Mouse (Mus musculus): ENCODE measurements around the gene Pde4b. TPM values are rescaled to one million over a fixed set of nuclear protein-coding genes. Genes with fewer than 3 reads are reported as not detected.

Pde4b gene
- total and polyA plus RNA-seq, 2 experiments = 8.0 to 10.7 TPM

DNA sequence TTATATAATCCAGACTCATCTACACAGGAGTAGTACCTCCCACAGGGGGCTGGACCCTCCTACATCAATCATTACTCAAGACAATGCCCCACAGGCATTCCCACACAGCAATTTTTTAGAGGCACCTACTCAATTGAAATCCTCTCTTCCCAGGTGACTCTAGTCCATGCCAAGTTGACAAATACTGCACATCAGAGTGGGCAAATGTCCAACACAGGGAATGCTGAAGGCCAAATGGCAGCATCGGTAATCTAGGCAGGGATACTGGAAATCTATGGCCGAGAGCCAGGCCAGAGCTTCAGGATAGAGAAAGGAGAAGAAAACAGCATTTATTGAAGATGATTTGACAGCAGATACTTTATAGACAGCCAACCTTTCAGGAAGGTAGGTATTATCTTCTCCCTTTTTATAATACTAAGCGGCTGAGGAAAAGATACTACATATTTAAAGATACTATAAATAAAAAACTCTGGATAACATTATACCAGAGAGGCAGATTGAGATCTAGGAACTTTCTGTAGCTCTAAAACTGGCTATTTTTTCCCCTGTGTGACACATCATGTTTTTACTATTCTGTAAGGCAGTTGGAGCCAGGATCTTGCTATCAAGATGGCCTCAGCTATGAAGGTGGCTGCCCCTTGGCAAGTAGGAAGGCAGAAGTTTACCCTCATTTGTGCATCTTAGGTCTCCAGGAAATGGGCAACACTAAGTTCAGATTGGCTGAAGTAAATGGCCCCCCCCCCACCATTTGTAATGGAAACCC, 266.5 kb downstream of the Pde4b start:
- Histone ChIP-seq H3K79me2 (ENCODE audit: control insufficient read depth, insufficient read depth, low read length) (no peaks in the 10 kb centered on the region), H3K4me3 (ENCODE audit: insufficient read depth, low read depth, low read length) (no peak overlapping the region), H3K9ac (ENCODE audit: low read depth, low read length) (no peak overlapping the region), H3K27me3 (ENCODE audit: control insufficient read depth, insufficient read depth, low read length) (no peaks in the 10 kb centered on the region), H3K4me1 (ENCODE audit: control insufficient read depth, insufficient read depth, low read length) (no peaks in the 10 kb centered on the region), H3K36me3 (ENCODE audit: control insufficient read depth, insufficient read depth, low read length) (no peaks in the 10 kb centered on the region), H3K27ac (replicated peaks; ENCODE audit: insufficient read depth, low read depth, low read length) (no peak overlapping the region)
- peak; percentile 67 for DNase-seq (ENCODE audit: extremely low read depth, low read depth, low spot score)
- 49% methylated on average over 3 of the region's 3 CpGs for WGBS
- TF ChIP-seq CTCF (IDR thresholded peaks at IDR 0.05; ENCODE audit: low read depth, low read length) (no peak), POLR2A (IDR thresholded peaks at IDR 0.05; ENCODE audit: extremely low read depth, insufficient read depth, low read length) (no peak)

DNA sequence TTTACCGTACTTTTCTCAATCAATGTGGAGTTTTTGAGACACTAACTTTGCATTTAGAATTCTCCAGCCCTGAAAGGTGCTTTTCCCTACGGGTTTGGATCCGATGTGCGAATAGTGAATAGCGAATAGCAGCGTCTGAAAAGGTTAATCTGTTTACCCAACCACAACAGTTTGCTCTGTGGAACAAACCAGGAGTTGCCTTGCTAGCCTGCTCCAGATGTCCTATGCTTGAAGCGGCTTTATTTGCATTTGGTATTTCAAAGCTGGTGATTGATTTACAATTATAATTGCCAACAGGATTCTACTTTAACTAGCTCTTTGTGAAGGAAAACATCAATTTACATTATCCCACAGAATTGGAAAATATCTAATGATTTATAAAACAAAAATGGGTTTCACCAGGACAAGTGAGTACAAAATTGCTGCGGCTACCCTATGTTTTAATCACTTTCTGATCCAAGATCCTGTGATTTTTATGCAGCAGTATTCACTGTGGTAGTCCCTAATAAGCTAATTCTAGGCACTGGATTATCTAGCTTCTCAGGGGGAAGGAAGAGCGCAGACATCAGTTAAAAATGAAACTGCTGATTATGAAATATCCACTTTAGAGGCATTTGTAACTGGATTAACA, 280.9 kb downstream of the Pde4b start:
- no peak overlapping the region for H3K27ac ChIP-seq (replicated peaks; ENCODE audit: insufficient read depth, low read depth, low read length)
- WGBS = 36% methylated on average over 9 of the region's 9 CpGs
- TF ChIP-seq POLR2A (IDR thresholded peaks at IDR 0.05; ENCODE audit: extremely low read depth, insufficient read depth, low read length) (no peak), CTCF (IDR thresholded peaks at IDR 0.05; ENCODE audit: low read depth, low read length) (no peak)

DNA sequence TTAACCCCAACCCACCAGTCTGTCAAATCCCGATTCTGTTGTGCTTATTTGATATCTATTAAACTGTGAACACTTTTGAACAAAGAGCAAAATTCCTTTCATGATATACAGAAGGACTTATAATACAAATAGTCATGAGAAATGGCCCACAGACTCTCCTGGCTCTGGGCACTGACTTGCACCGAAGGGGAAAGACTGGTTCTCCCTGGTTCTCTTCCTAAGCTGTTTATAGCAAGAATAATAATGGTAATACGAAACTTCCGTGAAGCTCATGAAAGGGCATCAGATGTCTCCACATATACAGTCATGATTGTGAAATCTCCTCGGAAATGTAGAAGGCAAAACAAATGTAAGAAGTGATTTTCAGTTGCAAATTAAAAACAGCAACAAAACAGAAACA, 287.3 kb downstream of the Pde4b start:
- 87% methylated on average over 5 of the region's 5 CpGs for WGBS
- H3K4me3 ChIP-seq (ENCODE audit: insufficient read depth, low read depth, low read length) = no peak overlapping the region
- no peaks in the 10 kb centered on the region for H3K36me3 ChIP-seq (ENCODE audit: control insufficient read depth, insufficient read depth, low read length)
- no peaks in the 10 kb centered on the region for H3K4me1 ChIP-seq (ENCODE audit: control insufficient read depth, insufficient read depth, low read length)
- no peaks in the 10 kb centered on the region for H3K27me3 ChIP-seq (ENCODE audit: control insufficient read depth, insufficient read depth, low read length)
- H3K9ac ChIP-seq (ENCODE audit: low read depth, low read length) = no peak overlapping the region
- TF ChIP-seq CTCF (IDR thresholded peaks at IDR 0.05; ENCODE audit: low read depth, low read length) (no peak), POLR2A (IDR thresholded peaks at IDR 0.05; ENCODE audit: extremely low read depth, insufficient read depth, low read length) (no peak)
- DNase-seq (ENCODE audit: extremely low read depth, low read depth, low spot score) = no peak
- H3K79me2 ChIP-seq (ENCODE audit: control insufficient read depth, insufficient read depth, low read length) = no peaks in the 10 kb centered on the region
- H3K27ac ChIP-seq (replicated peaks; ENCODE audit: insufficient read depth, low read depth, low read length) = no peak overlapping the region

More for the DNA sequence above, 280.9 kb downstream of the Pde4b start:
- H3K79me2 ChIP-seq (ENCODE audit: control insufficient read depth, insufficient read depth, low read length) = no peaks in the 10 kb centered on the region
- H3K4me1 ChIP-seq (ENCODE audit: control insufficient read depth, insufficient read depth, low read length) = no peaks in the 10 kb centered on the region
- H3K27me3 ChIP-seq (ENCODE audit: control insufficient read depth, insufficient read depth, low read length) = no peaks in the 10 kb centered on the region
- DNase-seq (ENCODE audit: extremely low read depth, low read depth, low spot score) = no peak
- no peak overlapping the region for H3K4me3 ChIP-seq (ENCODE audit: insufficient read depth, low read depth, low read length)
- no peaks in the 10 kb centered on the region for H3K36me3 ChIP-seq (ENCODE audit: control insufficient read depth, insufficient read depth, low read length)
- no peak overlapping the region for H3K9ac ChIP-seq (ENCODE audit: low read depth, low read length)

DNA sequence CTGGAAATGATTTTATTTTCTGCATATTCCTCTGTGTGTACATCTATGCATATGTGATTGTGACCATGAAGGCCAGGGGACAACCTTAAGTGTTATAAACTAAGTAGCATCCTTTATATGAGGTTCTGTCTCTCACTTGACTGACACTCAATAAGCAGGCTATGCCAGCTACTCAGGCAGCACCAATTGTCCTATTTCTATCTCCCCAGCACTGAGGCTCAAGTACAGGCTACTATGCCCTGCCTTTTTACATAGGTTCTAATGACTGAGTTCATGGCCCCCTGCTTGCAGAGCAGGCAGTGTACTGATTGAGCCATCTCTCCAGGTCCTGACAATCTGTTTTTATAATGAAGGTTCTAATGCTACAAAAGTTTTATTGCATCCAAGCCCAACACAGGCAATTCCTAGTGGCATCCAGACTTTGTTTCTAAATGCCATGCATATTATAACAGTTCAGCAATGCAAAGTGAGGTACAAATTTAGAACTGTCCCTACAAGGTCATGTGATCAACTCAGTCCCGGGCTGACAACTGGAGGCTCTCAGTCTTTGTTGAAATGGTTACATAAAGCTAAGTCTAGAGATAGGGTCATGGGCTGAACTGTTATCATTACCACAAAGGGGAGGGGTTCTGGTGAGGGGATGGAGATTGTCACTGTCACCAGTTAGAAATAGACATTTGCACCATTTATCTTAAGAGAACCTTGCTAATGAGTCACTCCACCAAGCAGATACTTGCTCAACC, 295.6 kb downstream of the Pde4b start:
- no peaks in the 10 kb centered on the region for H3K4me1 ChIP-seq (ENCODE audit: control insufficient read depth, insufficient read depth, low read length)
- no peak overlapping the region for H3K4me3 ChIP-seq (ENCODE audit: insufficient read depth, low read depth, low read length)
- H3K27me3 ChIP-seq (ENCODE audit: control insufficient read depth, insufficient read depth, low read length) = no peaks in the 10 kb centered on the region
- H3K27ac ChIP-seq (replicated peaks; ENCODE audit: insufficient read depth, low read depth, low read length) = no peak overlapping the region
- no peak for DNase-seq (ENCODE audit: extremely low read depth, low read depth, low spot score)
- H3K79me2 ChIP-seq (ENCODE audit: control insufficient read depth, insufficient read depth, low read length) = no peaks in the 10 kb centered on the region
- 57% methylated on average over 1 of the region's 1 CpGs for WGBS
- H3K9ac ChIP-seq (ENCODE audit: low read depth, low read length) = no peak overlapping the region
- TF ChIP-seq CTCF (IDR thresholded peaks at IDR 0.05; ENCODE audit: low read depth, low read length) (no peak), POLR2A (IDR thresholded peaks at IDR 0.05; ENCODE audit: extremely low read depth, insufficient read depth, low read length) (no peak)
- no peaks in the 10 kb centered on the region for H3K36me3 ChIP-seq (ENCODE audit: control insufficient read depth, insufficient read depth, low read length)

DNA sequence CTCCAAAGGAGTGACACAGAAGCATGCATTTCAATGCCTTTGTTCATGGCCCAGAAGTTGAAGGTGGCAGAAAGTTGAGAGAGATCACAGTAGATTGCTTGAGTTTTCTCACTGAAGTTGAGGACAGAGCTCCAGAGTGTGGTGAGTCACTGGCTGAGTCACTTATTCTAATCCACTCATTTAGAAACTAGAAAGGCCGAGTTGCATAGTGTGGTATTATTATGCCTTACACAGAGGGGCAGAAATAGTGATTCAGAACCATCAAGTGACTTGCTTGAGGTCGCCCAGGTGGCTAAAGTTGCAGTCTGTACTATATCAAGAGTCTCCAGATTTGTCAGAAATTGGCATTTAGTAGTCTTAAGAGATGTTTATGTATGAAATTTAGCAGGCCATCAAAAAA, 306.3 kb downstream of the Pde4b start:
- DNase-seq (ENCODE audit: extremely low read depth, low read depth, low spot score) = no peak
- H3K36me3 ChIP-seq (ENCODE audit: control insufficient read depth, insufficient read depth, low read length) = no peaks in the 10 kb centered on the region
- TF ChIP-seq CTCF (IDR thresholded peaks at IDR 0.05; ENCODE audit: low read depth, low read length) = no peak
- no peaks in the 10 kb centered on the region for H3K79me2 ChIP-seq (ENCODE audit: control insufficient read depth, insufficient read depth, low read length)
- WGBS = 71% methylated on average over 2 of the region's 2 CpGs
- no peak overlapping the region for H3K9ac ChIP-seq (ENCODE audit: low read depth, low read length)
- no peaks in the 10 kb centered on the region for H3K27me3 ChIP-seq (ENCODE audit: control insufficient read depth, insufficient read depth, low read length)
- H3K4me3 ChIP-seq (ENCODE audit: insufficient read depth, low read depth, low read length) = no peak overlapping the region
- no peaks in the 10 kb centered on the region for H3K4me1 ChIP-seq (ENCODE audit: control insufficient read depth, insufficient read depth, low read length)
- H3K27ac ChIP-seq (replicated peaks; ENCODE audit: insufficient read depth, low read depth, low read length) = no peak overlapping the region
